Mouse (Mus musculus) retina, postnatal 7 days (tissue): ENCODE data around the gene Taar7f.
A peak's percentile ranks its signal among the peaks of the same experiment; 100 is the strongest.
"Not testable (repeated sequence)": the region's sequence is repeated elsewhere in the genome, so short reads cannot be mapped to it uniquely, and the experiment has no call there.

ENCODE experiments used
- DNase-seq: peaks from one replicate; pipeline ENCODE4 v3.0.0-alpha.2; 2012; ENCODE audit warnings: low read depth, low spot score

The Taar7f gene

DNA sequence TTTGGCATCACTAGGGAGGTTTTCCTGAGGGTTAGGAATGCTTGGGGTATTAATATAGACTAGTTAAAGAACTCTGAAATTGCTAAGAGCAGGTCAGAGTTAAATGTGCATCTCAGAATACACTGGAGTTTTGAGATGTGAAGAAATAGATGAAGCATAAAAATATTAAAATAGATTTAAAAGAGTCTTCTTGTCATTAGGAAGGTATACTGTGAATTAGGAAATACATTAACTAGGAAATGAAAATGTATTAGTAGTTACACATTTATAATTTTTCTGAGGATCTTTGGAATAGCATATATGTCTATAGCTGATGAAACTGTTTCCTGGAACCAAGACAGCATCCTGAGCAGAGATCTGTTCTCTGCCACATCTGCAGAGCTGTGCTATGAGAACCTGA is at the start of gene Taar7f:
TSS of gene Taar7f (plus strand) at position 301 of the 400 bp plus-strand sequence.
- no peak for DNase-seq

DNA sequence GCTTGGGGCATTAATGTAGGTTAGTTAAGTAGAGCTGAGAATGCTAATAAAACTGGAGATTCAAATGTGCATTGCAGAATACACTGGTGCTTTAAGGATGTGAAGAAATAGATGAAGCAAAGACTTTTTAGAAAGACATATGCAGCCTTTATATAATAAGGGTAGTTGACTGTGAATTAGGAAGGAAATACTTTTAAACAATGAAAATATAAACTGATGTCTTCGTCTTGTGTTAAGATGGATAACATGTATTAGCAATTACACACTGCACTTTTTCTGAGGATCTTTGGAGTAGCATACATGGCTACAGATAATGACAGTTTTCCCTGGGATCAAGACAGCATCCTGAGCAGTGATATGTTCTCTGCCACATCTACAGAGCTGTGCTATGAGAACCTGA is 49.7 kb upstream of the Taar7f start, which contains the start of gene Taar7b:
TSS of gene Taar7b (plus strand) at position 301 of the 400 bp plus-strand sequence.
- DNase-seq = no peak

DNA sequence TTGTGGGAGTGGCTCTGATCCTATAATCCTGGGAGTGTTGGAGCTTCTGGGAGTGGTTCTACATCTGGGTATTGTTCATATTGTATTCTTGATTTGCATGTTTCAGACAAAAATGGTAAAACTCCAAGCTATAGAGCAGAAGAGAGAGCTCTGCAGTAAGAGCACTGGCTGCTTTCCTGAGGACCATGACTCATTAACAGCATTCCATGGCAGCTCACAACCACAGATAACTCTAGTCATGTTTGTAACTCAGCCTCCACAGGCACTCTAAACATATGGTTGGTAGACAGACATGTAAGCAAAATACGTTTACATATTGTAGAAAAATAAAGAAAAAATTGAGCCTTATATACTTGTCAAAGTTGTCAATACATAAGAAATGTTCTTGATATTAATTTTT is 42.9 kb upstream of the Taar7f start:
- no peak for DNase-seq

DNA sequence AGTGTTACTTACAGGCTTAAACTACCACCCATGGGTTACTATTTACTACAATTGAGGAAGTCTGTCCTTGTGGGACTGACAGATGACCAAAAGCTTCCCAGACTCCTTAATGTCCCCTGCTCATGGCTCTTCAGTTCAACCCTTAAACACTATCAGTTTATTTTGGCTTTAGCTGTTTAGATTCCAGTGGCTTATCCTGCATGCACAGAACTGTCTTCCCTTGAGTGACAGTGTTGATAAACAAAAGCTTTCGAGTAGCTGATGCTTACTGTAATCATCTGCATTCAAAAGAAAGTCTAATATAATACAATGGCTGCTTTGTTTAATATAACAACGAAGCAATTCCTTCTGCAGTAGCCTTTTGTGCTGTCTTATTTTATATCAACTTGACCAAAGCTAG is 42.3 kb upstream of the Taar7f start:
- no peak for DNase-seq

DNA sequence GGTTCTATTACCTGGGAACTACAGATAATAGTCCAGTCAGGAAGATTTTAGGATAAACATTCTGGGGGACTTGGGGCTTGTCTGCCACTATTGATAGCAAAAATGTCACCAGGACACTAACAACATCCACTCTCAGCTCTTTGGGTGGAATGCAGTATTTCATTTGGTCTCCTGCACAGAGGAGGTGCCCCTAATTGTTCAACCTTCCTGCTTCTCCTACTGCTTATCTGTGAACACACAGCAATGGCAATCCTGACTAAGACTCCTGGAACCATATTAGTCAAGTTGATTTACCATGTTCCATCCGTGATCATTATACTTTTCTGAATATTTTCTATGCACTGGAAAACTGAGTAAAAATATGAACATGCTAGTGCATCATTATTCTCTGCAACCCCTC is 41.2 kb upstream of the Taar7f start:
- no peak for DNase-seq

DNA sequence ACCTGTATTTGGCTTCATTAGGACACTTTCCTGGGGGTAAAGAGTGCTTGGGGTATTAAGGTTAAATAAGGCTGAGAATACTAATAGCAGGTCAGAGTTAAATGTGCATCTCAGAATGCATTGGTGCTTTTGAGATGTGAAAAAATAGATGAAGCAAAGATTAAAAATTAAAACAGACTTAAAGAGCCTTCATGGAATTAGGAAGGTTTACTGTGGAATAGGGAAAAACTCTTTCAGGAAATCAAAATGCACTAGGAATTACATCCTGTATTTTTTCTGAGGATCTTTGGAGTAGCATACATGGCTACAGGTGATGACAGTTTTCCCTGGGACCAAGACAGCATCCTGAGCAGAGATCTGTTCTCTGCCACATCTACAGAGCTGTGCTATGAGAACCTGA is 22.4 kb upstream of the Taar7f start, which contains the start of gene Taar7d:
TSS of gene Taar7d (plus strand) at position 301 of the 400 bp plus-strand sequence.
- DNase-seq = no peak

DNA sequence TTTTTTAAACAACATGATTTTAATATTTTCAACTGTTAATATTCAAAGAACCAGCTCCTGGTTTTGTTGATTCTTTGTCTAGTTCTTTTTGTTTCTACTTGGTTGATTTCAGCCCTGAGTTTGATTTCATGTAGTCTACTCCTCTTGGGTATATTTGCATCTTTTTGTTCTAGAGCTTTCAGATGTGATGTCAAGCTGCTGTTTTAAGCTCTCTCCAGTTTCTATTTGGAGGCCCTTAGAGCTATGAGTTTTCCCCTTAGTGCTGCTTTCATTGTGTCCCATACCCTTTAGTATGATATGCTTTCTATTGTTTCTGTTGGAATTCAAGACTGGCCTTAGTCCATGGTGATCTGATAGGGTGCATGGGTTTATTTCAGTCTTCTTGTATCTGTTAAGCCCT is 18.0 kb upstream of the Taar7f start:
- DNase-seq = no peak

DNA sequence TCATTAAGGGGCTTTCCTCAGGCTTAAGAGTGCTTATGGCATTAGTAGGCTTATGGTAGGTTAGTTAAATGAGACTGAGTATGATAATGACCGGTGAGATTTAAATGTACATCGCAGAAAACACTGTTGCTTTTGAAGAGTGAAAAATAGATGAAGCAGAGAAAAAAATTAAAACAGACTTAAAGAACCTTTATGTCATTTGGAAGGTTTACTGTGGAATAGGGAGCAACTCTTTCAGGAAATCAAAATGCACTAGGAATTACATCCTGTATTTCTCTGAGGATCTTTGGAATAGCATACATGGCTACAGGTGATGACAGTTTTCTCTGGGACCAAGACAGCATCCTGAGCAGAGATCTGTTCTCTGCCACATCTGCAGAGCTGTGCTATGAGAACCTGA is 12.0 kb upstream of the Taar7f start, which contains the start of gene Taar7e:
TSS of gene Taar7e (plus strand) at position 301 of the 400 bp plus-strand sequence.
- DNase-seq = peak; percentile 31

DNA sequence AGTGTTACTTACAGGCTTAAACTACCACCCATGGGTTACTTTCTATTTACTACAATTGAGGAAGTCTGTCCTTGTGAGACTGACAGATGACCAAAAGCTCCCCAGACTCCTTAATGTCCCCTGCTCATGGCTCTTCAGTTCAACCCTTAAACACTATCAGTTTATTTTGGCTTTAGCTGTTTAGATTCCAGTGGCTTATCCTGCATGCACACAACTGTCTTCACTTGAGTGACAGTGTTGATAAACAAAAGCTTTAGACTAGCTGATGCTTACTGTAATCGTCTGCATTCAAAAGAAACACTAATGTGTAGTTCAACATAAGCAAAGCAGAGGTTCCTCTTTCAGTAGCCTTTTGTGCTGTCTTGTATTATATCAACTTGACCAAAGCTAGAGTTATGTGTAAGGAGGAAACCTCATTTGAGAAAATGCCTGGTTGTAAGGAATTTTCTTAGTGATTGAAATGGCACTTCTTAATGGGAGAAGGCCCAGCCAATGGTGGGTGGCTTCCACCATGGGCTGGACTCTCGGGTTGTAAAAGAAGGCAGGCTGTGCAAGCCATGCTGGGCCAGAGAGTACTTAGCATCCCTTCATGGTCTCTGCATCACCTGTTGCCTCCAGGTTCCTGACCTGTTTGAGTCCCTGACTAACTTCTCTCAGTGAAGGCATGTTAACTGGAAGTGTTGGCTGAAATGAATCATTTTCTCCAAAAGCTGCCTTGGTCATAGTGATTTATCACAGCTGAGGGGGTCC is 9.0 kb upstream of the Taar7f start:
- DNase-seq = no peak

DNA sequence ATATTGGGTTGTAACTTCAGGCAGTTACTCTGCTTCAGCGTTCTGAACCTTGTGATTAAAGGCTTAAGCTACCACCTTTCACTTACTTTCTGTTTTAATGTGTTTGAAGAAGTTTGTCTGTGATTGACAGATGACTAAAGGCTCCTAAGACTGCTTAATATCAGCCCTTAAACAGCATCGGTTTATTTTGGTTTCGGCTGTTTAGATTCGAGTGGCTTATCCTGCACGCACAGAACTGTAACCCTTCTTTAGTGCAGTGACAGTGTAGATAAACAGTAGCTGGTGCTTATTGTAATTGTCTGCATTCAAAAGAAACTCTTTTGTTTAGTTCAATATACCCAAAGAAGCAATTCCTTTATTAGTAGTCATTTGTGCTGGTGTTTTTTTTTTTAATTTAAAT is 2.7 kb downstream of the Taar7f start:
- DNase-seq = no peak

DNA sequence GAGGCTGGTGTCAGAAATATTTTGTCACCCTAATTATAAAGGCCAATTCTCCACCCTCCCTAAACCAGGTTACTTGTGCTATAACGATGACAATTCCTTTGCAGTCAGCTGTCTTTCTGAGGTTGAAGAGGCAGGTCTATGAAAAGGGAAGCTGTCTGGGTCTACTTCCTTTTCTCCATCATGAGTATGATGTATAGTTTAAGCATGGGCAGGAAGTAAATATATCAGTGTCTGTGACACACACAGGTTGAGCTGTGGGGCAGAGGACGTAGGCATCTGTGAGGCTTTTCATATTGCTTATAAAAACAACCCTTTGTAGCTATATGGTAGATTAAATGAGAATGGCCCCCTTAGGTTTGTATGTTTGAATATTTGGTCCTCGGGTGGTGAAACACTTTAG is 9.7 kb downstream of the Taar7f start:
- no peak for DNase-seq

DNA sequence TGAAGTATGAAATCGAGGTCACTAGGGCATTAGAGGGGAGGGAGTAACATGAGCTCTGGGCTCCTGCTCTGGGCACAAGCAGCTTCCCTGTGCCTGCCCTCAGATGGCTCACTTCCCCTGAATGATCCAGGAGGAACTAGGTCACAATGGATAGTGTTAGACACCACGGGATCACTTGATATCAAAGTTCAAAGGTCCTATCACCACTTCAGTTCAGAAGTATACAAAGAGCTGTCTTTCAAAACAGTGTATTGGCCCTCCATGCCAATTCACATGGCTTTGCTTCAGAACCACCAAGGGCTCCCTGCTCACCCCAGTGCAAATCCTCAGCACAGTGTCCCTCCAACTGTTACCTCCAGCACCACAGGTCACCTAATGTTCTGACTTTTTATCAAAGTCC is 25.4 kb downstream of the Taar7f start:
- not testable (repeated sequence) for DNase-seq

DNA sequence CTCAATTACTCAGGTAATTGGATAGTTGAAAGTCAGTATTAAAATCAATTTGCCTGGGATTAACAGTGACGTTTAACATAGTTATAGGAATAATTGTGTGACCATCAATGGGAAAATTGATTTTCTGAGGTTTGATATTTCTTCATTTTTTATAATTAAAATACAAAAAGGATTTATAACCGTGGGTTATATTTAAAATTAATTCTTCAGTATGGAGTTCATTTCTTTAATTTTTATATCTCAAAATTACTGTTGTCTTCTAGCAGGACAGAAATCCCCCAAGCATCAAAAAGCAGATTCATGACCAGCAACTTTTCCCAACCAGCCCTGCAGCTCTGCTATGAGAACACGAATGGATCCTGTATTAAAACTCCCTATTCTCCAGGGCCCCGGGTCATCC is 26.9 kb downstream of the Taar7f start, which contains the start of gene Taar8a:
TSS of gene Taar8a (plus strand) at position 301 of the 400 bp plus-strand sequence.
- DNase-seq = not testable (repeated sequence)

DNA sequence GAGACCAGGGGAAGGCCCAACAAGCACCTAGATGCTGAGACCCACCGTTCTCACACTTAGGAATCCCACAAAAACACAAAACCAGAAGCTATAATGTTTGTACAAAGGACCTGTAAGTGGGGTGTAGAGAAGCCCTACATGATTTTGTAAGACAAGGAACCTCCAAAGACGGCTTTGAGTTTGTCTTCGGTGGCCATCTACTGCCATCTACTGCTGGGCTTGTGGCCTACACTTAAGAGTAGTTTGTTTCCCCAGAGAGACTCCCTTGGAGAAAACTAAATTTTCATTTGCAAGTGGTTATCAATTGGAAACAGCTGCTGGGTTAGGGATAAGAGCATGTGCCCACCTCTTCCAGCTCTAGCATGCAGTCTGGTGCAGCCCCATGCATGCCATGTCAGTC is 30.9 kb downstream of the Taar7f start:
- peak; percentile 13 for DNase-seq

DNA sequence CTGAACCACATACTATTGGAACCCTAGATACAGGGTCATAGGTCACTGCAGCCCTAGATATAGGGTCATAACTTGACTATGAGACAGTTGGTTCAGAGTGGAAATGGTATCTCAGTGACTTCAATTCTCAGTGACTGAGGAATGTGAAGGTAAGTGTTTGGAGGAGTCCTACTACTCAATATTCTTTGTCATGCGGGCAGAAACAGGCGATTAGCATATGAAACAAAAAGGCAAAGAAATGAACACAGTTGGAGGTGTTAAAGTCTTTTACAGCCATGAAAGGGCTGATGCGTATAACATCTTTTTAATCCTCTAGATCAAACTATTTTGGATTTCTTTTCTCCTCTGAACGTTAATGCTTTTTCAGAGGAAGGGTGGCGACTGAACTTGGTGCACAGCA is 36.6 kb downstream of the Taar7f start:
- DNase-seq = no peak

DNA sequence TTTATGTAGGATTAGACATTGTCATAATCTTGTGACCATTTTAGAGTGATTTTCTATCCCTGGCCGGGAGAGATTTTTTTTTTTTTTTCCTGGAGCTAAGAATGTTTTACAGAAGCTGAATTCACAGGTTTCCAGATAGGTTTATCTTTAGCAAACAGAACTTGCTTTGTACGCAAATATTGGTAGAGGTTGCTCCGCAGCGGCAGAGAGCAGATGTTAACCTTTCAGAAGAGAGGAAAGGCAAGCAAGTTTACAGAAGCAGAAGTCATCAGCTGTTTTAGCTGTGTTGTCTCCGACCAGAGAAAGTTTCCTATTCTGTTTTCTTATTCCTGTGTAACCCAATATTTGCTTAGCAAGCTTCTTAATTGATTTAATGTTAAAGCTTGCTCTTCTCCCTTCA is 37.2 kb downstream of the Taar7f start:
- no peak for DNase-seq

DNA sequence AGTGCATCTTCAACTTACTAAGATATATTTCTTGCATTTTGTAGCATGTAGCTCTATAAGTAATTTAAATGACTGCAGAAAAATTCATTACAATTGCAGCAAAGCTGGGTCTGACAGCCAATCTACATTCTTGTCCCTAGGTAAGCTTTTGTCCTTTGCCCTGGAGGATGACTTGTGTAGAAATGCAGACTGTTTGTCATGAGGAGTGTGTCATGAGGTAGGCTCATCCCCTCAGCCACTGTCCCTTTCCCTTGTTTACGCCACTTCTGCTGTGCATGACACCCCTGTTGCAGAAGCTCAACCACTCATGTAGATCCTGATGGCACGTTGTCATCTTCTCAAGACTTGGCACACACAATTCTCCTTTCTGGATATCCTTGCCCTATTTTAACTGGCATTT is 37.9 kb downstream of the Taar7f start:
- no peak for DNase-seq

DNA sequence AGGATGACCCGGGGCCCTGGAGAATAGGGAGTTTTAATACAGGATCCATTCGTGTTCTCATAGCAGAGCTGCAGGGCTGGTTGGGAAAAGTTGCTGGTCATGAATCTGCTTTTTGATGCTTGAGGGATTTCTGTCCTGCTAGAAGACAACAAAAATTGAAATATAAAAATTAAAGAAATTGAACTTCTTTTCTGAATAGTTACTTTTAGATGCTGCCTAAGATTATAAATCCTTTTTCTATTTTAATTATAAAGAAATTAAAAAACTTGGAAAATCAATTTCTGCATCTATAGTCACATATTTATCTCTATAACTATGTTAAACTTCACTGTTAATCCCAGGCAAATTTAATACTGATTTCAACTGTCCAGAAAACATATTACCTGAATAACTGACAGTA is 42.9 kb downstream of the Taar7f start, which contains the start of gene Taar8b:
TSS of gene Taar8b (minus strand) at position 101 of the 400 bp plus-strand sequence.
- no peak for DNase-seq

DNA sequence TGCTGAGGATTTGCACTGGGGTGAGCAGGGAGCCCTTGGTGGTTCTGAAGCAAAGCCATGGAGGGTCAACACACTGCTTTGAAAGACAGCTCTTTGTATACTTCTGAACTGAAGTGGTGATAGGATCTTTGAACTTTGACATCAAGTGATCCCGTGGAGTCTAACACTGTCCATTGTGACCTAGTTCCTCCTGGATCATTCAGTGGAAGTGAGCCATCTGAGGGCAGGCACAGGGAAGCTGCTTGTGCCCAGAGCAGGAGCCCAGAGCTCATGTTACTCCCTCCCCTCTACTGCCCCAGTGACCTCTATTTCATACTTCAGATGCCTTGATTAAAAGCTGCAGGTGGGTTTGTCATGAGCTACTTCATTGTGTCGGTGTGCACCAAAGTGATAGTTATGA is 47.7 kb downstream of the Taar7f start:
- not testable (repeated sequence) for DNase-seq
